Mouse (Mus musculus) layer of hippocampus, postnatal 14 days (tissue): ENCODE data around the gene Klhl3. TPM values are rescaled to one million over a fixed set of nuclear protein-coding genes. Genes with fewer than 3 reads are reported as not detected.

Experiments used
- DNase-seq, 2 experiments: peaks; one replicate each; pipeline ENCODE4 v3.0.0; 2021 to 2022; ENCODE audit warnings: low spot score in 2 of 2, mixed read lengths in 1 of 2
- total RNA-seq, 2 experiments: library from RNA; stranded (reverse); gene quantifications; 2 replicates each; pipeline ENCODE4 v1.2.3; 2021

The Klhl3 gene
- total RNA-seq, 2 experiments from 2014 or later = 35.6 to 36.5 TPM

DNA sequence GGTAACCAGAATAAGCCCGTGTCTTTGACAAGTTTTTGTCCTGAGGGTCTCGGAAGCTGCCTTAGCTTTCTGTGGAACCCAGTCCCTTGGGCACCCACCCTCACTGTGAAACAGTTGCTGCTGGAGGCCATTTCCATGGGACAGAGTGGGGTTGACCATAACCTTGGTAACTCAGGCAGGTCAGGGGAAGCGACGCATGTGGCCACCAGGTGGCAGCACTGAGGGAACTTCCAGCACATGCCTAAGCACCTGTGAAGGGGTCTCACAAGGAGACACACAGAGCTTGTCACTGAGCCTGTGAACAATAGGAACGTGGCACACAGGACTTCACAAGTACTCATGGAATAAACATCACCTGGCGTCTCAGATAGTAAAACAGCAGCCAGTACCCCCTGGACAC, 81.6 kb downstream of the Klhl3 start:
- peak in 1 of 2 experiments; percentile 47 for DNase-seq

DNA sequence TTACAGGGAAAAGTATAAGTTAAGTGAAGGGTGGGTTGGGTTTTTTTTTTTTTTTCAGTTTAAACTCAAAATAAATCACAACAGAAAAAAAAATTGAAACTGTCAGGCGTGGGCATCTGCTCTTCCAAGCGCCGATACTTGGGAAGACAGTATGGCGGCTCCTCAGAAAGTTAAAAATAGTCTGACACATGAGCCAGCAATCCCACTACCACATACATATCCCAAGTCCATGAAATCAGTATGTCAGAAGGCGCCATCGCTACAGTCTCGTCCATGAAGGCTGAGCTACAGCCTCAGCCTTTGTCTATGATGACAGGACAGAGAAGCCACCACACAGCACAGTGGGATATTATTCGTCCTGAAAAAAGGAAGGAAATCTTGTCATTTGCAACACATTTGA, 86.3 kb downstream of the Klhl3 start:
- DNase-seq = no peak

DNA sequence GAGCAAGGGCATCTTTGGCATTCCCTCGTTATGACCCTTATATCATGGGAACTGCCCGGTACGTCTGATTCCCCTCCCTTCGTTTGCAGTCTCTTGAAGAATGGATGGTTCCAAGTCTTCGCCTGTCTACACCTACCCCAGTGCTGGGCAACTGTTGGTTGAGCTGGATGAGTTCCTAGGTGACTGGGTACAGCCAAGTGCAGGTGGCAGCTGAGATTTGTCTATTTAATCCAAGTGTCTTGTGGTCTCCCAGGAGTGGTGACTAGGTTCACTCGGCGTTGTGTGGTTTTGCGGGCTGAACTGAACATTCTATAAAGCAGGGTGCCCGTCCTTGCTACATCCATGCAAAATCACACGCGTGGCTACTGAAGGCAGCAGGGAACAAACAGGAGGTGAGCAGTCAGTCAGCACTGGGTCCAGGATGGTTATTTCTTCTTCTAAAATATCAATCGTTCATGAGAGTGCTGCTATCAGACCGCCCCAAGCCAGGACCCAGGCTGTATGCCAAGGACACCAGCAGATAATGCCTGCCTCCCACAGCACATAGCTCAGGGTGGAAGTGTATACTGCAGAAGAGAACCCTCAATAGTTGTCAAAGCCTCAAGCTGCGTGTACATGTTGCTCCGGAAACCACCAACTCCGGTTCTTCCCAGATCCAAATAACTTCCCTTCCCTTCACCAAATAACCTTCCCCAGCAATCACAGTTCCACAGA, 87.5 kb downstream of the Klhl3 start:
- DNase-seq = no peak

DNA sequence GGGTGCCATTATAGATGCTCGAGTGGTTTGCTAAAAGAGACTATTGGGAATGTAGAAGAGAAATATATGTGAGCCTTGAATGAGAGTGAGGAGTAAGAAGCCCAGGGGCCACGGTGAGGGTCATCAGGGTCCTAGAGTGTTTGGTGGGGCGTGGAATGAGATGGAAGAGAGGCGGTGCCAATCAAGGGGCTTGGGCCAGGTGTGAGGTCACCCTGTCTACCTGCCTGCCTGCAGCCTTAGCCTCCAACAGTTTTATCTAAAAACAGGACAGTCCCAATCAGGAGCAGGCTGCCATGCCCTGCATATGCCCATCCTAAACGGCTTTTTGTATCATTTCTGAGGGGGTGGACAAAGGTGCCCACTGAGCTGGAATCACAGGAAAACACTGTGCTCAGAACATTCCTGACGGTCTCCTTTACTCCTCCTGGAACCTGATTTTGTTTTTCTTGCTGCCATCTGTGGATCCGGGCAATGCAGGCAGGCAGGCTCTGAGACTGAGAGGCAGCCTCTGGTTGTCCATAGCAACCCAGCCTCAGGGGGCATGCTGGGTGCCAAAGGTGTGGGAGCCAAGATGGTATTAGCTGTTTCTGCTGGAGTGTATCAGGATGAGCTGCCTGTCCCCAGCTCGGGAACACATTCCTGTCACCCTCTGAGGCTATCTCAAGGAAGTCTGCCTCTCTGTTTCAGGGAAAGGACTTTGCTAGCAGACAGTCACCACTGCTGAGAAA, 89.5 kb downstream of the Klhl3 start:
- DNase-seq = peak; percentile 44 to 66

DNA sequence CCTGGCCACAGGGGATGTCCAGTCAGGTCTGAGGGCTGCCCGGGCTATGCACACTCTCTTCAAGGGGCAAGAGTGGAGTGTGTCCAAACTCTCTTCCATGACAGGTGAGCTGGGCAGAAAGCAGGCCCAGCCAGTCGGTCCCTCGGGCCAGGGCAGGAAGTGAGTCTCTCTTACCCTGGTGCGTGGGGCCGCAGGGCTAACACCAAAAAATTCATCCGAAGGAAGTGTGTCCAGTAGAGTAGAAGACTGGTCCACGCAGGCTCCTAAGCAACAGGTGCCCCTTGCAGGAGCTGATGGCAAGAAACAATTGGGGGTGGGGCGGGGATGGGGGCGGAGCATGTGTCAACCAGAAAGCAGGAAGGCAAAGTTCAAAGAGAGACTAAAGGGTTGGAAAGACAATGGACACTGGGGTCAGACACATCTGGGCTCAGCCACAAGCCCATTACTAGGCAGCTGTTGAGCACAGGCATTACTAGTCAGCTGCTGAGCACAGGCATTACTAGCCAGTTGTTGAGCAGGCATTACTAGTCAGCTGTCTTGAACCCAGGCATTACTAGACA, 90.3 kb downstream of the Klhl3 start:
- no peak for DNase-seq

DNA sequence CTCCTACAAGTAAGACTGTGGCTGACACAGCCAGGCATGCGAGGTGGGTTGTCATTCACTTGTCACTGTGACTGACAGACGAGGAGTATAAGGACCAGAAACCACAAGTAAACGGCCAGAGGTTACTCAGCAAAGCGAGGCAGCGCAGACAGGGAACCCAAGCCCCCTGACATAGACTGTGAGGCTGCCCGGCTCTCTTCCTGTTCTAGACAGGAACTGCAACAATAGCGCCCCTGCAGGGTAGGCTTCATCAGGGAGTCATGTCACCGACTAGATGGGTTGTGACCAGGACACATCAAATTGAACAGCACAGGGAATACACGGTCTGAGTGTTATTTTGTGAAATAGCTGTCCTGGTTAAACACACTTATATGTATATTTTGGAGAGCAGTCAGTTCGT, 93.0 kb downstream of the Klhl3 start:
- DNase-seq = no peak

DNA sequence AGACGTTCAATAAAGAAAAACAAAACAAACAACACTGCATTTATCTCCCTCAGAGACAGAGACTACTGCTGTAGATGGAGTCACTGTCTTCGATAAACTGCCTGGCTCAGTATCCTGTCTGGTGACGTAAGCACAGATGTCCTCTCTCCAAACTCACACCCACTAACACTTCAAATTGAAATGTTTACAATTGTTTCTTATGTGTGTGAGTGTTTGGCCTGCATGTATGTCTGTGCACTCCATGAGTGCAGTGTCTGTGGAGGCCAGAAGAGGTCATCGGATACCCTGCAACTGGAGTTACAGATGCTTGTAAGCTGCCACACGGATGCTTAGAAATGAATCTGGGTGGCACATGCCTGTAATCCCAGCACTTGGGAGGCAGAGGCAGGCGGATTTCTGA, 96.1 kb downstream of the Klhl3 start:
- no peak for DNase-seq

DNA sequence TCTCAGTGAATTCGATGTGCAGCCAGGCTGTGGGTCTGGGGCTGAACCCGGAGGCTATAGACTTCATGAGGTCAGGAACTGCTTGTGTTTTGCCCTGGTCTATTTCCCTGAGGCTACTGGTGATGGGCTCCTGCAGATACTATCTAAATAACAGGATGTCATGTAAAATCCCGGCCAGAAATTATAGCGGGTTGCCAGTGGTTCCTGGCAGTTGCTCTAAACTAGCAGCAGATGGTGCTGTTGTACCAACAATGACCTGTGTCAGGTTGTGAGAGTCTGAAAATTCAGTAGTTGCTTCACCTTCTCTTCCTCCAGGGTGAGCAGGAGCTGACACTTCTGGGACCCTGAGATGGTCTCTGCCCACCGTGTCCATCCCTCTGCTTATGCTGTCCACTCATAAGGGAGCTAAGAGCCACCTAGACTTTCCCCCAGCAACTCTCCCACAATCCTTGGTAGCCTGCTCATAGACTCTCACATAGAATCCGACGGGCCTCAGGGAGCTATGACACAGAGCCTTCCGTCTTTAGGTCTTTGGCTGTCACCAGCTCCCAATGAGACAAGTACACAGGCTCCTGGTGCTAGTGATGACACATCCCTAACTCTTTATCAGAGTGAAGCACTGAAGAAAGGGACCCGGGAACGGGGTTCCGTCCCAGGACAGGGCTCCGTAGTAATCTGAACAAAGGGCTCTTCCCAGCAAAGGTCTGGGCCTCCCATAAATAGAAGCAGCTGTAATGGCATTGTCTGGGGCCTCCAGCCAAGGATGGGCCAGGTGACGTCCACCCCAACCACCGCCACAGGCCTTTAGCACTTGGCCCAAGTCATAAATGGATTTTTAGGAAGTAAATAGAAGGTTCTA, 101.1 kb downstream of the Klhl3 start:
- peak; percentile 66 to 82 for DNase-seq

DNA sequence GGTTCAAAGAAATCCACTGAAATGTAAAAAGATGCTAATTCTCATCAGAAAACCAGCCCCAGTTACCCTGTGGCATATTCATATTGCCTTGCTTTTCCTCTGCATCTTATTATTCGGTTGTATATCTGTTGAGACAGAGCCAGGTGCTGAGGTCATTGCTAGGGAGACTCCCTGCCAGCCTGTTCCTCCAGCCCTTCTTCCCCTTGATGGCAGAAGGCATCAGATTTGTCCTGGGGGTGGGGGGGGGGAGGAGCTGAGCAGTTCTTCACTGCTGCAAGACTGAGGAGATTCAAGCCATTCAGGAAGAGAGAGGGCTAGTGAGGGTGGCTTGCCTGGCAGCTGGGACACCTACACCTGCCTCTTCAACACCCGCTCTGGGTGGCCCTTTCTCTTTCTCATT, 101.9 kb downstream of the Klhl3 start:
- DNase-seq = no peak

DNA sequence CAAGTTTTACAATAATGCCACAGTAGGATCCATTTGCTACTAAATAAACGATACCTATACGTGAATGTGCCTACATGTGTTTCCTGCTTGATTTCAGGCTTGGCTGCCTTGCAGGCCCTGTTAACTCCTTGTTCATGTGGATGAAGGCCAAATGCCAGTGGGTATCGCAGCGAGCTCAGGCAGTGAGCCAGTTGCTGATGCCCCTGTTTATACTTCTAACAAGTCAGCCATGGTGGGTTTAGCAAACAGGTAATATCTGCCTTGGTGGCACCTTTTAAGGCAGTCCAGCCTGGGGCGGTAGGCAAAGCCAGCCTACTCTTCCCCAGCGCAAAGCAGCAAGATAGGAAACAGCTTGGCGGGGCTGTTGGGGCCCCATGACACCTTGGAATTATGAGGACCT, 103.0 kb downstream of the Klhl3 start:
- no peak for DNase-seq

DNA sequence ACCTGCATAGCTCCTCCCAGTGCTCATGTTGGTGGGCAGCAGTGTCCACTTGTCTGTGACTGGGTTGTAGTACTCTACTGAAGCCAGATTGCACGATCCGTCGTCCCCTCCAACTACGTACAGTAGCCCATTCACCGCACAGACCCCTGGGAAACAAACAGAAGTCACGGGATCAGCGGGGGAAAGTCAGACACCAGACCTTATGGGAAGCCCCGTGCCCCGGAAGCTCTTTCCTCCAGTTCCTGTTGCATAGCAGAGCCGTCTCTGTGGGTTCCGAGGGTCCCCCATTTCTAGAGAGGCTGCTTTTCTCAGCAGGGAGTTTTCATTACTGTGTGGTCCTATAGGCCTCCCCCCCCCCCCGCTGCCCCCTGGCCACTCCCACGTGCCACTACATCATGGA, 104.1 kb downstream of the Klhl3 start:
- DNase-seq = no peak

DNA sequence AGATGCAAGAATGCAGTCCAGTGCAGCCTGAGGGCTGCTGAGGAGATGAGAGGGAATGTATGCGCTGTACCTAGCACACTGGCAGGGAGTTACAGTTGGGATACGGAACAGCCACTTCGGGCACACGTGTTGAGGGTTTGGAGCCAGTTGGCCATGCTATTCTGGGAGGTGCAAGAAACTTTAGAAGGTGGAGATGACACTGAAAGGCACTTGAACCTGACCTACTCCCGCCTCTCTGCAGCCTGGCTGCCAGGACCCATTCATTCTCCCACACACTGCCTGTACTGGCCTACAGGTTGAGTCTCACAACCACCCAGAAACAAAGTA, 105.4 kb downstream of the Klhl3 start:
- no peak for DNase-seq

DNA sequence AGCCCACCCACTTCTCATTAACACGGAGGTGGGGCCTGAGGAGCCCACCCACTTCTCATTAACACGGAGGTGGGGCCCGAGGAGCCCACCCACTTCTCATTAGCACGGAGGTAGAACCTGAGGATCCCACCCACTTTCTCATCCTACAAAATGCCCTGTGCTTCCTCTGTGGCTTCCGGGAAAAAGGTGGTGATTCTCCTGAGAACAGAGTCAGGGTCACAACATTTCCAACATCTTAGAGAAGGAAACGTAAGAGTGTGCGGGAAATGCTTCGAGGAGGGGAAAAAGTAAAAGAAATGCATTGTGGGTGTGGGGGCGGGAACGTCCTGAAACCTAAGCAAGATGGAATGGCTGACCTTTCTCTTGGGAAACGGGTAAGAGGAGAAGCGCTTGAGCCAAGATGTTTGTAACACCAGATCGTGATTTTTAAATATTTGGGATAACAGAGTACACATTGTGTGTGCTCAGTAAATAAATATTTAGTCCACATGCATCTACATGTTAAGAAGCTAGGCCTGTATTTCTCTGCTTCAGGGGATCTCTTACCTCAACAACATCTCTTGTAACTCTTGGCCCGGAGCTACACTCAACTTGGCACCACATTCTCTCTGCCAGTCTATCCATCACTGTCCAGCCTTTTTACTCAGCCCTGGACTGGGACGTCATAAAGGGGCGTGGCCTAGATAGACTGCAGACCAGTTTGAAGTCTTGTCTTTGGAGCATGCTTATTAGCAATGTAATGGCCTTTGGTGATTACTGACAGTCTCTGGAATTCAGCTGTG, 105.9 kb downstream of the Klhl3 start:
- DNase-seq = no peak

DNA sequence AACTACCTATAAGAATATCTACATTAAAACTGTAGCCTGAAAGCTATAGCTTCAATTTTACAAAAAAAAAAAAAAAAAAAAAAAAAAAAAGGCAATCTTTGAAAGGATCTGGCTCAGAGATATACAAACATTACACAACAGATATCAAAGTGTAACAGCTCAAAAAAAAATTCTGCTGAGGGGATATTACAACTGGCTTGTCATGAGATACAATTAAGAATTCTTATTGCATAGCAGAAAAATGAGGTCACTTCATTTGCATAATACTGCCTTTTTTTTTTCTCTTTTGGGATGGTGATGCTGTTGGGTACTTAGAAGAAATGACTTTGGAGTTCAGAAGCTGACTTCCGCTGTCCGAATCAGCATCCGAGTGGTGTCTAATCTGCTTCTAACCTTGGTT, 111.6 kb downstream of the Klhl3 start:
- DNase-seq = no peak

DNA sequence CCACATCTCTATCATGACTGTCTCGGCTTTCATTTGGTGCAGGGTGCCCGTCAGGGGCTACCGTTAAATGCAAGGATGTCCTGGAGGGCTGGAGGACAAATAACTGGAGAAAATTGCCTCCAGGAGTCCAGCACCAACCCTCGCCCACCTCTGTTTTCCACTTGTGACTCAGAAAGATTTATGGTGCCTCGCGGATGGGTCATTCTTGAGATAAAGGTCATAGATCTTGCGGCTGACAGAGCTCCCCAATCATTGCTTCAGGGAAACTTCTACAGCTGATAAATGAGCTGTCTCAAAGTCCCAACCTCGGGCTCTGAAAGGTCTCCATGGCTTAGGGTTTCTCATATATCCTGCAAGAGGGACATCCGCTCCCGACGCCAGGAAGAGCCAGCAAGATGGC, 116.9 kb downstream of the Klhl3 start:
- DNase-seq = no peak

DNA sequence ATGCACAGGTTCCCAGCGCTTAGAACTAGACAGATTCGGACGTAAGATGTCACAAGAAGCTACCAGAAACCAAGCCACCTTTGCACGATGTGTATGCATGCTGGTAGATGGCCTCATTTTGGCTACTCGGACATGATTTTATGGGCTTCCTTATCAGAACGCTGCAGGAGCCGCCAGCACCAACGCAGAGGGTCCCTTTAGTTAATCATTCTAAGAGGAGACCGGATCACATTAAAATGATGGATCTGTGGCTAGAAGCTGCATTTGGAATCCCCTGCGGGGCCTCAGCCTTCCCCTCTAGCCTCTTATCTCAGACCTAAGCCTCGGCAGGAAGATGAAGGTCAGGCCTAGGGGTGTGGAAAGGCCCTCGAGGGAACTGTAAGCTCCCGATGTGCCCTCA, 117.5 kb downstream of the Klhl3 start:
- DNase-seq = no peak

DNA sequence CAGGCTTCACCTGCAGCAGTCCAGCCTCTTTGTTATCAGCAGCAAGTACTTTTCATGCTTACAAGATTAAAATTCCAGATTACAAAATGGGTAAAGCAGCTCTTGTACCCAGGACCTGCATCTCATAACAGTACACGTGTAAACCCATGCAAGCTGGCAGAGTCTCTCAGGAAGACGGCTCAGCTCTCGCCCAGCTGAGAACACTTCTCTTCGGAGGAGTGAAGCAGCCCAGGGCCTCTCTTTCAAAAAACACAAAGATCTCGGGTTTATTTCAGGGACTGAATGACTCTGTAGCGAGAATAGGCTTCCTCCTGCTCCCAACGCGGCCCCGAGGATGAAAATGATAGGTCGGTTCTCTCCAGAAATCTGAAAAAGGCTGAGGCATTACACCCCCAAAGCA, 128.8 kb downstream of the Klhl3 start:
- DNase-seq = no peak

DNA sequence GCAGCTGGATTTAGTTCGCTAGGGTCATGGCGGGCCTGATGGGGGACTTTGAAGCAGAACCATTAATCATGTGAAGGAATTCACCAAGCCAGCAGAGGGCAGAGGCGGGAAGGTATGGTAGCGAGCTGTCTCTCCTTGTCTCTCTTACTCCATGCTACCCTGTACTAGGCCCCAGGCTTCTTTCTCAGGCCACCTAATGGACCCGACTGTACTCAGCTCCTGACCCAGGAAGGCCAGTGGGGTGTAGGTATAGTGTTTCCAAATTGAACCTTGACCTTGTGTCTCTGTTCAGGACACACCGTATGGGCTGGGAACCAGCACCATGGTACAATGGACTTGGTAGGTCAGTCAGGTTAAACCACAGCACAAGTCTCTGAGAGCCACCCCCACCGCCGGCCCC, 129.2 kb downstream of the Klhl3 start:
- no peak for DNase-seq

DNA sequence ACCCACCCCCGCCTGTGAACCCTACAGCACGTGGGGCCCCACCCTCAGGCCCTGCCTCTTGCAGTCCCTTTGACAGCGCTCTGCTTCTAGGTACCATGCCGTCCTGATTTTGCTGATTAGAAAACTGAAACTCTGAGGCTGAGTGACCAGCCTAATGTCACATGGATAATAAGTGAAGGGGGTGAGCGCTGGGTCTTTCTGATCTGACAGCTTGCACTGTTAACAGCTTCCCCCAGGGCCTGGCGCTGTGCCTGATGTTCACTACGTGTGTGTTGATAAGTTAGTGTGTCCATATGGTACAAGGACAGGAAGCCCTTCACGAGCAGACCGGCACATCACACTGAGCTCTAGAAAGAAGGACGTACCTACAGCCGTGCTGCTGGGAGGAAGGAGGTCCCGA, 130.1 kb downstream of the Klhl3 start:
- DNase-seq = no peak

DNA sequence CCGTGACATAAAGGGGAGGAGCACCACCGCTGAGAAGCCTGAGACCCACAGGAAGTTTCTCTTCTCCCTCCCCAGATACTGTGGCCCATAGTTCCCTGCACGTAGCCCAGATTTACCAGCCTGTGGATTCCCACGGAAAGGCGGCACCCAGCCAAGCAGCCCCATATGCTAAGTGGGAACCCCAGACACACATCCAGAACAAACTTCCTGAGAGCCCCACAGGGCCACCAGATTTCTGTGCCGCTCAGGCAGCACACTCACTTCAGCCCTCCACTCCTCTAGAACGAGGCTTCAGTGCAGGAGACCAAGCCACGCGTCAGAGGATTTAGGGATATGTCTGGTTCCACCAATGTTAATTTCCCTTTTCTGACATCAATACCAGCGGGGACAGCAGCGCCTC, 130.5 kb downstream of the Klhl3 start:
- DNase-seq = peak in 1 of 2 experiments; percentile 47

DNA sequence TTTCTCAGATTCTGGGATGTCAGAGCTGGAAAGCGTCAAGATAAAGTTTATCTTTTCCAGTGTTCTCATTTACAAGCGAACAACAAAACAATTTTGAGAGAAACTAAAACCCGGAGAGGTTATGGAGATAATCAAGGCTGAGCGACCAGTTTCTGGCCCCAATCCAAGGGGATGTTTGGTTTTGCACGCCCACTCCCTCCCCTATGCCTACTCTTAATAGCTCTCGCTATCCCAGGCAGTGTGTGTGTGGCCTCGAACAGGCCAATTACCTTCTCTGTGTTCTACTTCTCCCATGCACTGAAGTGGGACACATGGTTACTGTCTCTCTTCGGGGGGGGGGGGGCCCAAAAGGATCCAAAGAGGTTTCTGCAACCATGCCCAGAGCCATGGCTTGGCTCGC, 132.7 kb downstream of the Klhl3 start:
- DNase-seq = no peak
